Mouse (Mus musculus): ENCODE measurements around the gene Dbr1.

DNA sequence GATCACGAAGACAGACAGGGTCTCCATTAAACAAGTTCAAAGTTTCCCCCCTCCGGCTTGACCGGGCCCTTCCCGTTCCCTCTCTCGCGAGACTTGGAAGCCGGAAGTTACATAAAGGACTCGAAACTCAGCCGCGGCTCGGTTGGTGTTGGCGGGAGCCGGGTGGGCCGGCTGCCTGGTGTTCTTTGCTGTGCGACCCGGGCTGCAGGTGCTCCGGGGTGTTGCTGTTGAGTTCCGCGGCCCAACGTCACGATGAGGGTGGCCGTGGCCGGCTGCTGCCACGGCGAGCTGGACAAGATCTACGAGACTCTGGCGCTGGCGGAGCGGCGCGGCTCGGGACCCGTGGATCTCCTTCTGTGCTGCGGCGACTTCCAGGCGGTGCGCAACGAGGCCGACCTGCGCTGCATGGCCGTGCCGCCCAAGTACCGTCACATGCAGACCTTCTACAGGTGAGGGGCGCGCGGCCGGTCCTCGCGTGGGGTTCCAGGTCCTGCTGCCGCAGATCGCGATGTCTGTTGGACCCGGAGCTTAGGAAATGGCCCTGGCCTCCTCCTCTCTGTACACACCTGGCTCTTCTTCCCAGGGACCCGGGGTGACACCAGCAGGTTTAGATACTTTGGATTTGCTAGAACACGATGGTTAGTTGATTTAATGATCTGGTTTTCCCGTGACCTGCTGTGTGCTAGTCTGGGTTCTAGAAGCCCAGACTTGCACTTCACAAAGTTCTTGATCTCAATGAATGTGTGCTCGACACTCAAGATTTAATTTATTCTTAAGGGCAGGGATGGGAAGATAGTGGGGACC lies at the start of gene Dbr1:
- no peak for TF ChIP-seq JUND (conservative IDR thresholded peaks at IDR 0.05; ENCODE audit: low read depth, low read length)
- TF ChIP-seq EP300 (IDR thresholded peaks at IDR 0.05; ENCODE audit: low read length), result no peak
- TF ChIP-seq ETS1 (conservative IDR thresholded peaks at IDR 0.05; ENCODE audit: low read depth, low read length), result no peak
- peak; percentile 94 for TF ChIP-seq POLR2A (IDR thresholded peaks at IDR 0.05; ENCODE audit: low read depth, low read length)
- TF ChIP-seq POLR2AphosphoS2 (IDR thresholded peaks at IDR 0.05; ENCODE audit: low read depth, low read length), result peak; percentile 82
- TF ChIP-seq CTCF (conservative IDR thresholded peaks at IDR 0.05 in 1 of 2, IDR thresholded peaks at IDR 0.05 in 1 of 2; ENCODE audit: low read depth in 2 of 2, low read length in 2 of 2), result no peak
- TF ChIP-seq ZC3H11A (IDR thresholded peaks at IDR 0.05; ENCODE audit: low read depth, low read length), result no peak
- TF ChIP-seq MAX (IDR thresholded peaks at IDR 0.05; ENCODE audit: low read length), result peak; percentile 41; the same call in 1 of the 2 replicates
- no peak for TF ChIP-seq MAFK (IDR thresholded peaks at IDR 0.05; ENCODE audit: insufficient replicate concordance, low read length)
- TF ChIP-seq MXI1 (IDR thresholded peaks at IDR 0.05; ENCODE audit: low read depth, low read length), result 0 out of 2 replicates have a peak, but pooled peaks have one; percentile 44
